Mouse (Mus musculus): ENCODE data around the gene Elovl7.

Gene Elovl7

GRCm38 (mm10) chr13:108241715-108242114 is 27.5 kb downstream of the Elovl7 start:
- no peak for DNase-seq (ENCODE audit: low spot score)

DNA sequence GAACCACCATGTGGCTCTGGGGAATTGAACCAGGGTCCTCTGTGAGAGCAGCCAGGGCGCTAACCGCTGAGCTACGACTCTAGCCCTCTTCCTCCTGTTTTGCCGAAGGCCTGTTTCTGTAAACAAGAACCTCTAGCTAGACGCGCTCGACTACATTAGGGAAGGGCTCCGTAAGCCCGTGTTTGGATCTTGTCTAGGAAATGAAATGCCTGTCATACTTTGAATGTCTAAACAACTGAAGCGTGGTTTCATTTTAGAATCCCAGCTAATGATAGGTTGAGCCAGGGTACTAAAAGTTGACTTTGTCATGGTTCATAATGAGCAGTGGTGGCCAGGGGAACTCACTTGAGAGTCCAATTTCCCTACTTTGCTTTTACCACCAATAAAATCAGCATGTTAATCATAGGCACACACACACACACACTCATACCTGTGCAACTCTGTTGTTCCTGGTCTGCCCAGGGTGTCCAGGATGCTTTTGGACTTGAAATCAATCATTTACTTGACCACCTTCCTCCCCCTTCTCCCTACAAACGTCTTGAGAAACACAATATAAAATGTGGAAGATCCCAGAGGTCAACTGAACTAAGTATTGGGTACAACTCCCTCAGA is 31.0 kb downstream of the Elovl7 start:
- no peak for DNase-seq (ENCODE audit: low spot score)

- DNase-seq (ENCODE audit: low spot score) = no peak
These were observed 36.9 kb downstream of the Elovl7 start for GRCm38 (mm10) chr13:108251106-108251505.

- no peak for DNase-seq (ENCODE audit: low spot score)
These were observed 39.8 kb downstream of the Elovl7 start for GRCm38 (mm10) chr13:108253977-108254376.

- no peak for DNase-seq (ENCODE audit: low spot score)
These were observed 48.8 kb downstream of the Elovl7 start for GRCm38 (mm10) chr13:108263042-108263441.

DNA sequence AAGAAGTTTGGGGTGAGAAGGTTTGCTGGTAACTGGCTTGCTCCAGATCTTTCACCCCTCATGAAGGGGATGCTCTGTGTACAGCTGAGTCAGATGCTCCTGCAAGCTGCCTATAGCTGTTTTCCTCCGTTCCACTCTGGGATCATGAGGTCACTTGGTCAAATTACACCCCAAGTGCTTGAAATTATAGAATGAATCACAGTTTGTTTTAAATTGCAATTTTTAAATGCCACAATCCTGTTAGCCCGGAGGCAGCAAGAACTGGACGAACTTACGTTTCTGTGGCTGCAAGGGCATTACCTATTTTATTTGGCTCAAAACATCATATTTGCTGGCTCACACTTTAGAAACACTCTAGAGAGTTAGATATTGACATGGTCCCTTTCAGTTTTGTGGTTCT is 51.2 kb downstream of the Elovl7 start:
- DNase-seq (ENCODE audit: low spot score) = no peak

DNA sequence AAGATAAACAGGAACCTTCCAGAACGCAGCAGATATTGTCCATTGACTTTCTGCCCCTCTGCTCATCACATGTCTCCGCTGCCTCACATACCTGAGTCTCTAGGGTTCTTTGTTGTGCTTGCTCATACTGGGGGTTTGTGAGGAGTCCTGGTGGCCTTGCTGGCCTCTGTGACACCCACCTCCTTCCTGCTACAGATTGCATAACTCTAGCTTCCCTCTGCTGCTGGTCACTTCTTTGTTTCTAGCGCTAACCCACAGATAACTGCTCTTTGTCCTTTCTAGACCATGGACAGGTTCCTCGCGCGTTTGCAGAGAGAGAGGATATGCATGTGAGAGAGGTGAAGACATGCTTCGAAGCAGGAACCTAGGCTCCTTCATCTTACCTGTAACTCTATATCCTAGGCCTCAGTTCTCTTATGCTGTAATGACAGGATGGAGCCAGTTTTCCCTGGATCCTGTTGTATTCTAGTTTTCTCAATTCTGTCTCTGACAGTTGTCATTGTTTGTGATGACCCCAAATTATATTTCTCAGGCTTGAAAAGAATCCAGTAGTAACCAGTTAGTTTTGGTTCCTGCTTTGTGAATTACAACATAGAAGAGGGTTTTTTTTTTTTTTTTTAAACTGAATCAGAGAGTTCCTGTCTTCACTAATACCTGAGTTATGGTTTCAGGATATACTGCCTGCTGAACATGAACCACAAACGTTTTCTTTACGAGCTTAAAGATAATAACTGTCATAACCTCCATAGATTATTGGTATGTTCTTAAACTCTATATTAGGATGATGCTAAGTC is 53.8 kb downstream of the Elovl7 start:
- DNase-seq (ENCODE audit: low spot score) = no peak

DNA sequence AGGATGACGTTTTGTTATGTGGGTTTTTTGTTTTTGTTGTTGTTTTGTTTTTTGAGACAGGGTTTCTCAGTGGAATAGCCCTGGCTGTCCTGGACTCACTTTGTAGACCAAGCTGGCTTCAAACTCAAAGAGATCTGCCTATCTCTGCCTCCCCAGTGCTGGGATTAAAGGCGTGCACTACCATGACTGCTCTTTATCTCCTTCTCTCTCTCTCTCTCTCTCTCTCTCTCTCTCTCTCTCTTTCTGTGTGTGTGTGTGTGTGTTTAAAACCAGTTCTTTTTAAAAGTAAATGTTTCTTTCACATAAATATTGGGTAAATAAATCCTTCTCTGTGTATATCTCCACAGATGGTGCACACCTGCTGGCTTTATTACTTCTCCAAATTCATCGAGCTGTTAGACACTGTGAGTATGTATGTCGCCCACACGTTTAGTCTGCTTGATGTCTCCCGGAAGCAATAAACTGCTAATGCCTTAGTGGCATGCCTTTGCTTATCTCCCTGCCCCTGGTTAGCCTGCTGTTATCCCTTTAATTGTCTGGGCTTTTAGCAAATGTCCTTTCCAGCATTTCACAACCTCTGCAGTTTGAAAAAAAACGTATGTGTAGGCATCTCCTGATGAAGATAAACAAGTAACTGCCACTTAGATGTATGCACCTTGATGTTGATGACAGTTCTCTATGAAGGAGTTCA is 57.4 kb downstream of the Elovl7 start:
- peak; percentile 14 for DNase-seq (ENCODE audit: low spot score)

DNA sequence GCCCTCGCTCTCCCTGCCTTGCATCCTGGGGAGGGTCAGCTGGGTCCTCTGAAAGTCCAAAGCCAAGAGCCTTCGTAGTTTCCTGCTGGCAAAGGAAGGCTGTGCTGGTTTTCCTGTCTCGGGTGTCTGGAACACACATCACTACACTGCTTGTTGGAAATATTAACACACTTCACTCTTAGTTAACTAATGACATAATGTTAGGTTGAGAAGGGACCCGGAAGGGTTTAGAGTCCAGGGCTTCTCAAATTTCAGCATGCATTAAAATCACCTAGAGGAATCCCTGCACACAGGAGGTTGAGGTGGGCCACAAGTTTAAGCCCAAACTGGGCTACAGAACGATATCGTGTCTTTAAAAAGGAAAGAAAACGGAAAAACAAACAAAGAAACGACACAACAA is 58.1 kb downstream of the Elovl7 start:
- no peak for DNase-seq (ENCODE audit: low spot score)

DNA sequence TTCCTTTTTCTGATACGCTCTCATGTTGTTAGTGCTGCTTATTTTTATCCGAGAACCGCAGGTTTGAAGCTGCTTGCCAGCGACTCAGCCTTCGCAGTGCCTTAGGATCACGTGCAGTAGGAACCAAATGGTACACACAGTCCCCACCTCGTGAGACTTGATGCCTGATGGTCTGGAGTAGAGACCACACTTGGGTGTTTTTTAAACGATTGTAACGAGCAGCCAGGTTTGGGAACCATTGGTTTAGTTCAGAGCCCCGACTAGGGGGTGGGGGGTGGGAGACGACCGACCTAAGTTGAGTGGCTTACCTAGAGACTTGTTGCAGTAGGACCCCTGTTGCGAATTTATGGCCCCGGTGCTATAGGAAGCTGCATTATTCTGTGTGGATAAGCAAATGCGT is 58.8 kb downstream of the Elovl7 start:
- no peak for DNase-seq (ENCODE audit: low spot score)

DNA sequence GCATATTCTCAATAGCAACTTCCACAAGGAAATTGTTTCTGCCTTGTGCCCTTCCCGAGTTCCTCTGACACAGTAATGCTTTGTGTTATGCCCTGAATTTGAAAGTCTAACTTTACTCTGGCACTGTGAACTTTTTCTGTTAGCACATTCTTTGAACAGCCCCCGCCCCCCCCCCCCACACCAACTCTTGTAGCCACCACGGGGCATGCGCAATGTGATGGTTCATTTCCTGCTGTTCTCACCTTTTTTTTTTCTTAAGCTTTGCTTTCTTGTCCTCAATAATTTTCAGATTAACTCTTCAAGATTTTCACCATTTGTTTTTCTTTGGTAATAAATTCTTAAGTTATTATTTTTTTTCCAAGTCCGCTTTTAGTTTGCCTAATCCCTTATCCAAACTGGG is 59.3 kb downstream of the Elovl7 start:
- no peak for DNase-seq (ENCODE audit: low spot score)

DNA sequence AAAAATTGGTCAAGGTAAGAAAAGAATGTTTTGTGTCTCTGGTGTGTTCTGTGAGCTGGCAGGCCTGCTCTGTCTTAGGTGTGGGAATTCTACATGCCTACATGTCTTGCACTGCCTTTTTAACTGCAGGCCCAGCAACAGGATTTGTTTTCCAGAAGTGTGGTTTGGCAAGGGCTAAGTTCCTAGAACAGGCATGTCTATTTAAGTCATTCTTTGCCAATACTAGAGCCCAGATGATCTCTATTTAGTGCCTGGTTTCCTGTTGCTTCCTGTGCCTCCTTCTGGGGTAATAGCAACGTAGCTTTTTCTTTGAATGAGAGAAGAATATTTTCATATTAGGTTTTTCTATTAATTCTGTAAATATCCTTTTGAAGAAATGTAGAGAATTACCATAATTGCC is 62.4 kb downstream of the Elovl7 start:
- no peak for DNase-seq (ENCODE audit: low spot score)

DNA sequence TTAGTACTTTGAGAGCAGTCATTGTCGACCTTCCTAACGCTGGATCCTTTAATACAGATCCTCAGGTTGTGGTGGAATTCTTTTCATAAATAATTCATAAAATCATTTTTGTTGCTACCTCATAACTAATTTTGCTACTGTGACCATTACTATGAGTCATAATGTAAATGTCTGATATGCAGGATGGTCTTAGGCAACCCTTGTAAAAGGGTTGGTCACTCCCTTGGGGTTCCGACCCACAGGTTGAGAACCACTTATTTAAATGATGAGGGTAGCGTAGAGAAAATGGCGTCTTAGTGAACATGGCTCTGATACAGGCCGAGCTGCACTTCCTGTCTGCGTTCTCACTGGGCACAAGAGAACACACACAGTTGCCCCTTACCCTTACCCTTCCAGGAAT is 63.1 kb downstream of the Elovl7 start:
- no peak for DNase-seq (ENCODE audit: low spot score)

- peak; percentile 21 for DNase-seq (ENCODE audit: low spot score)
These were observed 64.4 kb downstream of the Elovl7 start for GRCm38 (mm10) chr13:108278592-108278991.

GRCm38 (mm10) chr13:108284312-108284711 is 70.1 kb downstream of the Elovl7 start:
- no peak for DNase-seq (ENCODE audit: low spot score)

- no peak for DNase-seq (ENCODE audit: low spot score)
These were observed 73.7 kb downstream of the Elovl7 start for GRCm38 (mm10) chr13:108287953-108288352.

DNA sequence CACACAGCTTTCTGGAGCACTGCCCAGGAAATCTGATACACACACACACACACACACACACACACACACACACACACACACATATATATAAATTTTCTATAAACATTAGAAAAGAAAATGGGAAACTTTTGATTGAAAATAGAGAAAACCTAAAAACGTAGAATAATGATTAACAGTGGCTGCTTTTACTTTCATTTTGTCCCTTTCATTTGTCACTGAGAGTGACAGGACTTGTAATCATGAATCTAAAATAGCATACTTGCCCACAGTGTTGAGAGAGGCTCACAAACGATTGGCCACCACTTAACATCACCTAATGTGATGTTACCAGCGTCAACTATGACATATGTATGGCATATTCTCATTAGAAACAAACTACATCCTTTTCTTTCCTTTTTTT is 75.2 kb downstream of the Elovl7 start:
- DNase-seq (ENCODE audit: low spot score) = no peak

DNA sequence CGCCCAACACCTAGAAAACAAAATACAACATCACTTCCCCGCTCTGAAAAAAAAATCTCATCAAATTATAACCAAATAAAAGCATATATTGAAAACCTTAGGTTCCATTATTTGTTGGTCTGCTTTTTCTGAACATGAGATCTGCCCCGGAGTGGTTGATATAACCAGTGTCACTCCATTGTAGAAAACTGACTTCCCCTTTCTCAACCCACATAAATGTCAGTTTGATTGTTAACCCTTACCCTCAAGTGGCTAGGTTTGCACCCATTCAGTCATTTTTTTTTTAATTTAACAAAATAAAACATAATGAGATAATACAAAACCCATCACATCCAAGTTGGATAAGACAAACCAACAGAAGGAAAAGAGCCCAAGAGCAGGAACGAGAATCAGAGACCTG is 76.1 kb downstream of the Elovl7 start:
- DNase-seq (ENCODE audit: low spot score) = no peak

DNA sequence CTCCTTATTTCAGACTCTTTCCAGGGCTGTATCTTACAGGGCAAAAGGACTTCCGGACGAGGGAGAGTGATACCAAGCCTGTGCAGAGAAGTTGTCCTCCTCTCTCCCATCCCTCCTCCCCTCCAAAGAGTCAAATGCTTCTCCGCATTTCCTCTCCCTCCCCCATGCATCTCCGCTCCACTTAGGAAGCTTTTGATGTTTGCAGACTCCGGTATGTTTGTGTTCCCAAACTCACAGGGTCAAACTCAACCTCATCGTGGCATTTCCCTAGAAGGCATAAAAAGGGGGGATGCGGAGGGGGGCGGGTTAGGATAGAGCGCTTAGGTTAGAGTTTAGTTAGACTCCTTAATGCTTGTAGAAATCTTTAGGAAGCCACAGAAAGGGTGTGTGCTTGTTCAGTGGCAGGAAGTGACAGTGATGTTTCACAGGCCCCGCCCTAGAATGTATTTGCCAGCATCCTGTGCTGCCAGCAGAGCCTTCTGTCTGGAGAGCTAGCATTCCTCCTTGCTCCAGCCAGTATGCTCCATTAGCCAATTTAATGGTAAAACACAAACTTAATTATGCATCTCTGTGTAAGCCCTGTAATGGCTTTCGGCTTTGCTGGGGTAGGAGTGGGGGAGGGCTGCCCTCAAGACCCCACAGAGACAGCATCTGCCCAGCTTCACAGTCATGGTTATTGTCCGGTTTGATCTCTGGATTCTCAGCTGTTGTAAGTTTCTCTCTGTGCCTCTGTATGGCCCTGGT is 83.3 kb downstream of the Elovl7 start:
- peak; percentile 77 for DNase-seq (ENCODE audit: low spot score)

DNA sequence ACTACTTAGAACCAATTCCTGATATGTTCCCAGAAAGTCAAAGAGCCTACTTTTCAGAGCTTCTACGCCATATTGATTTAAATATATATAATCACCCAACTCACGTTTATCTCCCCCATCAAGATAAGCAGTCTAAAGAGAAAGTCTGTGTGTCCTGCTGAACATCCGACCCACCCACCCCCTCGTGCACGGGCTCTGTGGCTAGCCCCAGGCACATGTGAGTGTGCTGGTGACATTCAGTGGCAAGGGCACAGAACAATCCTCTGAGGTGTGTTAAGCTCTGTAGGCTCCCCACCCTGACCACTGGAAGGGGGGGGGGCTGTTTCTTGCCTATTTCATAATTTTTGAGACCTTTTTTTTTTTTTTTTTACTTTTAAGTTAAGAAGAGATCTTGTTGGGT is 84.0 kb downstream of the Elovl7 start:
- DNase-seq (ENCODE audit: low spot score) = no peak

GRCm38 (mm10) chr13:108300346-108300950 is 86.2 kb downstream of the Elovl7 start:
- DNase-seq (ENCODE audit: low spot score) = peak; percentile 70

GRCm38 (mm10) chr13:108301411-108301810 is 87.2 kb downstream of the Elovl7 start:
- peak; percentile 27 for DNase-seq (ENCODE audit: low spot score)

All from embryo, embryonic 10 days (tissue).